Mouse (Mus musculus): ENCODE measurements at regions not wholly inside any gene's neighbourhood (a gene's known extent, or its start where the extent isn't known, plus 50 kb on each side); places are given as distances from the start of the nearest gene placed in this dataset.

DNA sequence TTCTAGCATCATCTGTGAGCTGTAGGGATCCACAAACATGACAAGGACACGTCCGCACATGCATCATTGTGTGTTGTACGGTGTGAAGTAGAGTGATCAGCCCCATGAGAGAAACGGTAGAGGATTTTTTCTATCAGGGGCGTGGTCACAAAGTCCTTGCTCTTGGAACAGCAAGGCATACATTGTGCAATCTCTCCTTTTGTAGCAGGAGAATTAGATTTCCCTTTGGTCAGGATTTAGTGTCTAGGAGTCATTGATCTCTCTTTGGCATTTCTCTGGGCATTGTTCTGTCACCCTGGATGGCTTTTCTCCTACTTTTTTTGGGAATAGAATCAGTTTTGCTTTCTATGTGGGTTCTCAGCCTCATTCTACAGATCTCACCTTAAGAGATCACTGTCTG lies 511.3 kb downstream of the Irx1 start:
- WGBS: 89% methylated on average over 5 of the region's 5 CpGs
- no peaks in the 10 kb centered on the region for H3K9me3 ChIP-seq (replicated peaks; ENCODE audit: low read length)
- TF ChIP-seq CTCF (IDR thresholded peaks at IDR 0.05; ENCODE audit: low read depth): no peak
- no peak overlapping the region for H3K27ac ChIP-seq
- no peak for ATAC-seq (replicated peaks; ENCODE audit: low FRiP score, low read depth)
- H3K9ac ChIP-seq (ENCODE audit: low read depth, low read length): no peak overlapping the region
- H3K4me1 ChIP-seq (replicated peaks; ENCODE audit: insufficient read depth, low read length): no peaks in the 10 kb centered on the region
- no peak for DNase-seq (ENCODE audit: low spot score)
- H3K36me3 ChIP-seq (ENCODE audit: insufficient read depth, low read length): no peaks in the 10 kb centered on the region
- no peak overlapping the region for H3K4me3 ChIP-seq (replicated peaks; ENCODE audit: low read depth, low read length)
- H3K27me3 ChIP-seq (ENCODE audit: insufficient read depth, low read length): peaks cover 6% of the 10 kb centered on the region
- H3K4me2 ChIP-seq (ENCODE audit: low read length): no peak overlapping the region

DNA sequence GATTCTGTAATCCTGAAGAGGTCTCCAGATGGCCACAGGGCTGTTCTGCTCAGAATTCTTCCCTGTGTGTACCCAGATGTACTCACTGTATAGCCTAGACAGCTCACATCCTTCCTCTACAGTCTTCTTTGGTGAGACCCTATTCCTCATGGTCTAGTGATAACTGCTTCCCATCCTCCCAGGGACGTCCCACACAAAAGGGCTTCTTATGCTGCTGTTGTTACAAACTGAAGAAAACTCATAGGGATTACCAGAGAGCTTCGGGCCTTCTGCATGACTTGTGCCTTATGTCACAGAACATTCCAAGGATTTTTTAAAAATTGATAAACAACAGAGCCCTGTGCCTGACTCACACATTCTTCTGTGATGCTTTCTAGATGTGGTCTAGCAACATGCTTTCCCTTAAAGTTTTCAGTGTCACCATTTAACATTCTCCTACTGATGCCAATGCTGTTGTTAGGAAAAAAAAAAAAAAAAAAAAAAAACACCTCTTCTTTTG lies 525.9 kb downstream of the Irx1 start:
- ATAC-seq (replicated peaks; ENCODE audit: low FRiP score, low read depth): no peak; the same call in 1 of the 2 replicates
- no peak overlapping the region for H3K4me2 ChIP-seq (ENCODE audit: low read length)
- H3K4me1 ChIP-seq (replicated peaks; ENCODE audit: insufficient read depth, low read length): no peaks in the 10 kb centered on the region
- DNase-seq (ENCODE audit: low spot score): peak; percentile 40
- no peak for TF ChIP-seq CTCF (IDR thresholded peaks at IDR 0.05; ENCODE audit: low read depth)
- 60% methylated on average over 2 of the region's 2 CpGs for WGBS
- no peaks in the 10 kb centered on the region for H3K36me3 ChIP-seq (ENCODE audit: insufficient read depth, low read length)
- H3K27me3 ChIP-seq (ENCODE audit: insufficient read depth, low read length): no peaks in the 10 kb centered on the region
- no peak overlapping the region for H3K27ac ChIP-seq
- H3K9ac ChIP-seq (ENCODE audit: low read depth, low read length): no peak overlapping the region
- no peak overlapping the region for H3K4me3 ChIP-seq (replicated peaks; ENCODE audit: low read depth, low read length)
- no peaks in the 10 kb centered on the region for H3K9me3 ChIP-seq (replicated peaks; ENCODE audit: low read length)

DNA sequence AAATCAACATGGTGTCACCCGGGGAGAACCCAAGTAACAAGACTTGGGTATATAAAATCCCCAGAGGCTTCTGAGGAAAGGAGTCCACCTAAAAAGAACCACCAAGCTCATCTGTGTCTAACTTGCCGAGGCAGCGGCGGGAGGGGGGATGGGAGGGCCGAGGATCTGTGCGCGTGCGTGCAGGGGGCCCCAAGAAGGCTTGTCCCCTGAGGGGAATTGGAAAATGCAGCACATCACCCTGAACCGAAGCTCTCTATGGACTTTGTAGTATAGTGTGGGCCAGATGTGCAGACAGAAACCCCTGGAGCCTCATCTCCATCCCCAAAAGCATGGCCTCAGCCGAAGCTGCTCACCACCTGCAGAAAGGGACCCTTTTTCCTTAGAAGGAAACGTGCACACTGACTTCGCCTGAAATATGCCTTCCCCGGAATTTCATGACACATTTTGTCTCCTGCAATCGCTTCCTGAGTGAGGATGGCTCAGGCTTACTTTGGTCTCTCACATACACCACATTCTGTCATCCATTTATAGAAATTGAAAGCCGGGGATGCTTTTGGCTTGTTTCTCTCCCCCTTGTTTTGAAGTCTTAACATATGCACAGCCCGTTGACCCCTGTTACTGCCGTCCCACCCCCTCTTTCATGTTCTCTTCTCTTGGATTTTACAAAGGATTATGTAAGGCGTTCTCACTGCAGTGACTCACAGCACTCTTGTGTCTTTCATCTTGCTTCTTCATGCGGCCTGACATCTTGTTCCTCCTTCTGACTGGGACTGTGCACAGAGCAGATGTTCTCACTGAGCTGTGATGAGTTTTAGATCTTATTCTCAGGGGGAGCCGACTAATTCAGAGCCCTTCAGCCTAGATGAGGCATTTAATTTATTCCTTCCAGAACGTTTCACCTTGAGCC lies 559.6 kb downstream of the Irx1 start:
- Histone ChIP-seq H3K4me1 (replicated peaks; ENCODE audit: insufficient read depth, low read length) (no peaks in the 10 kb centered on the region), H3K36me3 (ENCODE audit: insufficient read depth, low read length) (no peaks in the 10 kb centered on the region), H3K4me3 (replicated peaks; ENCODE audit: low read depth, low read length) (no peak overlapping the region), H3K27me3 (ENCODE audit: insufficient read depth, low read length) (no peaks in the 10 kb centered on the region), H3K9ac (ENCODE audit: low read depth, low read length) (no peak overlapping the region), H3K27ac (no peak overlapping the region), H3K4me2 (ENCODE audit: low read length) (no peak overlapping the region), H3K9me3 (replicated peaks; ENCODE audit: low read length) (no peaks in the 10 kb centered on the region)
- ATAC-seq (replicated peaks; ENCODE audit: low FRiP score, low read depth) (no peak), DNase-seq (ENCODE audit: low spot score) (peak; percentile 11)
- WGBS: 58% methylated on average over 21 of the region's 21 CpGs
- TF ChIP-seq CTCF (IDR thresholded peaks at IDR 0.05; ENCODE audit: low read depth): no peak

DNA sequence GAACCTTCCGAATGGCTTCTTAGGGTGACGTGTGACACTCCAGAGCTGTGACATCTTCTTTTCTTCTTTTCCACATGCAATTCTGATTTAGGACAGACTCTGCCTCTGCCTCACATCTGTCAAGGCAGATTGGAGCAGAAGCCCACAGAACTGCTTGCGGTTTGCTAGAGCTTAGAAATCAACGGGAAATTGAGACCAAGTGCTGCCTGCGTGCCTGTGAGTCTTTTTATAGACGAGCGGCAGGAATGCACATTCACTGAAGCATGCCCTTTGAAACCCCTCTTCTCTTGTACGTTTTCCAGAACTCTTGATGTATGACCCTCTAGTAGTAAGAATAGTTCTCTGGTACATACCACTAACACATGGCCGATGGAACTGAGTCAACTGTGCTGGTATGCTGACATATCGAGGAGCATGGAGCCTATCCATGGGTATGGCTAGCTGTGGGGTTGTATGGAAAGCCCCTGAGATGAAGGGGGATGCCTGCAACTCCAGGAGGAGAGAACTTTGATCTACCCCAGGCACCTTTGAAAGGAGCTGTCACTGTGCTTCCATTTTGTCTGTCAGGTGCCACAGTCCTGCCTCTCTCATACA lies 552.2 kb upstream of the Adamts16 start:
- H3K9me3 ChIP-seq (replicated peaks; ENCODE audit: low read length): no peaks in the 10 kb centered on the region
- no peaks in the 10 kb centered on the region for H3K36me3 ChIP-seq (ENCODE audit: insufficient read depth, low read length)
- no peak overlapping the region for H3K9ac ChIP-seq (ENCODE audit: low read depth, low read length)
- no peak for ATAC-seq (replicated peaks; ENCODE audit: low FRiP score, low read depth)
- no peak overlapping the region for H3K4me3 ChIP-seq (replicated peaks; ENCODE audit: low read depth, low read length)
- no peaks in the 10 kb centered on the region for H3K4me1 ChIP-seq (replicated peaks; ENCODE audit: insufficient read depth, low read length)
- no peak for TF ChIP-seq CTCF (IDR thresholded peaks at IDR 0.05; ENCODE audit: low read depth)
- no peak for DNase-seq (ENCODE audit: low spot score)
- 61% methylated on average over 10 of the region's 10 CpGs for WGBS
- H3K27ac ChIP-seq: no peak overlapping the region
- no peak overlapping the region for H3K4me2 ChIP-seq (ENCODE audit: low read length)
- no peaks in the 10 kb centered on the region for H3K27me3 ChIP-seq (ENCODE audit: insufficient read depth, low read length)

DNA sequence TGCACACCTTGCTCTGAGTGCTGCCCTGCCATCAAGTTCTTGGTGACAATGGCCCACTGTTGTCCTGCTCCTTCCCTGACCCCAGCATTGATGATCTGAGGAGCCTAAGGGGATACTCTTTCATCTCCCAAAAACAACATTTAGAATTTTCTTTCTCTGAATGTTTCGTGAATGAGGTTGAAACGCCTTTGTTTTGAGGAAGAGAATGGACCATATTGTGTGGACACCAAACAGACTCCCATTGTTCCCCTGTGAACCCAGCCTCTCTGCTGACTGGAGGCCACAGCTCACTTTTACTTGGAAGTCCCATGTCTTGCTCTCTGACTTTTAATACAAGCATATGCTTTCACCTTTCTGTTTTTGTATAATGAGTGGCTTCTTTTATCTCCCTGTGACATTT lies 537.0 kb upstream of the Adamts16 start:
- H3K27me3 ChIP-seq (ENCODE audit: insufficient read depth, low read length): no peaks in the 10 kb centered on the region
- DNase-seq (ENCODE audit: low spot score): no peak
- no peaks in the 10 kb centered on the region for H3K36me3 ChIP-seq (ENCODE audit: insufficient read depth, low read length)
- H3K27ac ChIP-seq: no peak overlapping the region
- H3K9me3 ChIP-seq (replicated peaks; ENCODE audit: low read length): no peaks in the 10 kb centered on the region
- no peak overlapping the region for H3K4me2 ChIP-seq (ENCODE audit: low read length)
- H3K4me1 ChIP-seq (replicated peaks; ENCODE audit: insufficient read depth, low read length): no peaks in the 10 kb centered on the region
- no peak for TF ChIP-seq CTCF (IDR thresholded peaks at IDR 0.05; ENCODE audit: low read depth)
- H3K4me3 ChIP-seq (replicated peaks; ENCODE audit: low read depth, low read length): no peak overlapping the region
- WGBS: 79% methylated on average over 2 of the region's 2 CpGs
- H3K9ac ChIP-seq (ENCODE audit: low read depth, low read length): no peak overlapping the region
- ATAC-seq (replicated peaks; ENCODE audit: low FRiP score, low read depth): no peak

DNA sequence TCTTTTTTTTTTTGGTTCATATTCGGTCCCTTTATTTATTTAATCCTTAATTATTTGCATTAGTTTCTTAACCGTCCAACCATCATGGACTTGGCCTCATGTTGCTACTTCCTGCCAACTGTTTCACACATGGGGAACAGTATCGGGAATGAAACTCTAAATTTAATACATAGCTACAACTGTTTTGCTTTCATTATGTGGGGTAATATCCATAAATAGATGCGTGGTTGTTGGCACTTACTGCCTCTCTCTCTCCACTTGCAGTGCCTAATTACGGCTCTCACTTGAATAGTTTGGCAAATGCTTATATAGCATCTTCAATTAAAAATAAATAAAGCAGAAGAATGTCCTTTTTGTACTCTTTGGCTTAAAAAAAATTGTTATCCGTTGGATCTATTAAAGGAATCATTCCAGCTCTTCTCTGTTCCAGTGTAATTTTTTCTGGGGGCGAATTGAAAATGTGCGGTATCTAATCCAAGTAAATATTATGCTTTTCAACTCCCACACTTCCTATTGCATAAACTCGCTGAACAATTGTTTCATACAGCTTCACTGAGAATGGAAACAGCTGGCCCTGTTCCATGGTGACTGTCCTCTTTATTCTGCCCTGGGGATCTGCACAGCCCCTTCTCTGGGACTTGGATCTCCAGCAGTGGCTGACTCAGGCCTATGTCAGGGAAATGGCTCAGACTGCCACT lies 534.4 kb upstream of the Adamts16 start:
- peak; percentile 68 for DNase-seq (ENCODE audit: low spot score)
- WGBS: 42% methylated on average over 9 of the region's 9 CpGs

More for the DNA sequence above, 534.4 kb upstream of the Adamts16 start:
- H3K4me1 ChIP-seq (replicated peaks; ENCODE audit: insufficient read depth, low read length): no peaks in the 10 kb centered on the region
- no peaks in the 10 kb centered on the region for H3K9me3 ChIP-seq (replicated peaks; ENCODE audit: low read length)
- no peak overlapping the region; the same call in 1 of the 2 replicates for H3K27ac ChIP-seq
- ATAC-seq (replicated peaks; ENCODE audit: low FRiP score, low read depth): no peak
- no peak overlapping the region for H3K4me2 ChIP-seq (ENCODE audit: low read length)
- no peak overlapping the region for H3K4me3 ChIP-seq (replicated peaks; ENCODE audit: low read depth, low read length)
- no peak for TF ChIP-seq CTCF (IDR thresholded peaks at IDR 0.05; ENCODE audit: low read depth)
- H3K27me3 ChIP-seq (ENCODE audit: insufficient read depth, low read length): no peaks in the 10 kb centered on the region
- H3K9ac ChIP-seq (ENCODE audit: low read depth, low read length): no peak overlapping the region
- no peaks in the 10 kb centered on the region for H3K36me3 ChIP-seq (ENCODE audit: insufficient read depth, low read length)
